Mouse (Mus musculus) layer of hippocampus, adult 8-10 months (tissue): ENCODE data around the gene Serpina3a. TPM values are rescaled to one million over a fixed set of nuclear protein-coding genes. Genes with fewer than 3 reads are reported as not detected.
A peak's percentile ranks its signal among the peaks of the same experiment; 100 is the strongest.

ENCODE experiments used
- DNase-seq, 2 experiments: peaks; one replicate each; pipeline ENCODE4 v3.0.0; 2022; ENCODE audit warnings: low spot score in 2 of 2
- total RNA-seq, 4 experiments: library from RNA; stranded (reverse); gene quantifications; 2 replicates each; pipeline ENCODE4 v1.2.4; 2022

Serpina3a gene
- total RNA-seq, 4 experiments from 2014 or later, result not detected

DNA sequence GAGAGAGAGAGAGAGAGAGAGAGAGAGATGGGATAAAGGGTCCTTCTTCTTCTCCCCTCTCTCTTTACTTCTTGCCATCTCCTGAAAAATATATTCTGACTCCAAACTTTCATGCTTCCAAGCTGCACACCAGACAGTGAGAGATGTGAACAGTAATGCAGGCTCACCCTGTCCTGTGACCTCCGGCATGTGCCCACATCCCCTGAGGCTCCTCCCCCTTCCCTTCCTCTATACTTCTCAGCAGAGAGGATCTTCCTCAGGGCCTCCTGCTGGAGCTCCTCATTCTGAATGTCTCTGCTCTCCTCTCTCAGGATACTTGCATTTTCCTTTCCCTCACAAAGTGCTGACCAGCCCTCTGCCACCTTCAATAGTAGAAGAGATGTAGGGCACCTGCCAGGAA is 29.9 kb downstream of the Serpina3a start:
- no peak for DNase-seq

GRCm38 (mm10) chr12:104143286-104143685 is 30.8 kb downstream of the Serpina3a start:
- DNase-seq, result no peak

- no peak for DNase-seq
Measured at GRCm38 (mm10) chr12:104145571-104145970, 33.0 kb downstream of the Serpina3a start.

DNA sequence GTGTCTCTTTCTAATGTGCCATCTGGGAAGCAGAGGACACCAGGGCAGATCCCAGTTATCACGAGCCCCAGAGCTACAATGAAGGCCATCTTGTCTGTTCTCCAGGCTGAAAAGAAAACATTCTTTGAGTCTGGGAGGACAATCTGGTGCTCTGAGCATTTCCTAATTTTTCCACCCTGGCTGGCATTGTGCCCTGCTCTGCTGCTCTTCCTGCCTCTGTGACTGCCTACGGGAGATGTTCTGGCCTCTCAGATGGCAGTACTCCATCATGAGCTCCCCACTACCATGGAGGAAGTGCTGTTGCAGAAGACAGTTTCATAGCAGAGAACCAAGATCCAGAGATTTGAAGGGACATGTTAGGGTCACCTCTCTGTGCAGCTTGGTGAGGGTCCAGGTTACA is 39.5 kb downstream of the Serpina3a start:
- peak; percentile 8 to 25 for DNase-seq

- DNase-seq, result no peak
Measured at GRCm38 (mm10) chr12:104153041-104153645, 40.6 kb downstream of the Serpina3a start.

- no peak for DNase-seq
Measured at GRCm38 (mm10) chr12:104153656-104154055, 41.1 kb downstream of the Serpina3a start, which contains the start of gene Serpina3c. Gene Serpina3c (minus strand): TSS chr12:104153870.

Other genes with a start within 250 kb of the Serpina3a start
- gene Serpina1a, start 249.2 kb upstream of the Serpina3a start, total RNA-seq, result not detected
- not detected for gene Serpina1c, start 207.8 kb upstream of the Serpina3a start, total RNA-seq
- gene Serpina1e, start 153.7 kb upstream of the Serpina3a start, total RNA-seq, result under 1 TPM in 1 of 4 experiments, not detected in 3; 0.34 TPM
- gene Serpina11, start 122.8 kb upstream of the Serpina3a start, total RNA-seq, result not detected
- gene Serpina9, start 99.0 kb upstream of the Serpina3a start, total RNA-seq, result under 1 TPM; 0.10 to 0.32 (median 0.14) TPM
- not detected for gene Serpina12, start 68.3 kb upstream of the Serpina3a start, total RNA-seq
- not detected for gene Serpina5, start 11.6 kb upstream of the Serpina3a start, total RNA-seq
- gene Serpina3b, start 15.3 kb downstream of the Serpina3a start, total RNA-seq, result not detected
- gene Serpina3c, start 41.1 kb downstream of the Serpina3a start, total RNA-seq, result under 1 TPM; 0.20 to 0.59 (median 0.37) TPM
- under 1 TPM in 1 of 4 experiments, not detected in 3; 0.34 TPM for gene Serpina3f, start 101.8 kb downstream of the Serpina3a start, total RNA-seq
- gene Serpina3g, start 123.5 kb downstream of the Serpina3a start, total RNA-seq, result 1 to 10 TPM; 1.9 to 3.1 (median 2.4) TPM
- gene Serpina3i, start 150.4 kb downstream of the Serpina3a start, total RNA-seq, result 1 to 10 TPM; 1.2 to 2.3 (median 1.7) TPM
- gene Serpina3j, start 201.8 kb downstream of the Serpina3a start, total RNA-seq, result not detected
- not detected for gene Serpina3k, start 225.8 kb downstream of the Serpina3a start, total RNA-seq
- 1 to 10 TPM in 1 of 4 experiments, under 1 TPM in 2, not detected in 1; 0.83 to 1.3 (median 0.97) TPM for gene Serpina3m, start 225.8 kb downstream of the Serpina3a start, total RNA-seq